Mouse (Mus musculus): ENCODE results near the gene Stpg3. TPM values are rescaled to one million over a fixed set of nuclear protein-coding genes. Genes with fewer than 3 reads are reported as not detected.

Gene Stpg3
- polyA plus RNA-seq, 1 experiment = not detected

DNA sequence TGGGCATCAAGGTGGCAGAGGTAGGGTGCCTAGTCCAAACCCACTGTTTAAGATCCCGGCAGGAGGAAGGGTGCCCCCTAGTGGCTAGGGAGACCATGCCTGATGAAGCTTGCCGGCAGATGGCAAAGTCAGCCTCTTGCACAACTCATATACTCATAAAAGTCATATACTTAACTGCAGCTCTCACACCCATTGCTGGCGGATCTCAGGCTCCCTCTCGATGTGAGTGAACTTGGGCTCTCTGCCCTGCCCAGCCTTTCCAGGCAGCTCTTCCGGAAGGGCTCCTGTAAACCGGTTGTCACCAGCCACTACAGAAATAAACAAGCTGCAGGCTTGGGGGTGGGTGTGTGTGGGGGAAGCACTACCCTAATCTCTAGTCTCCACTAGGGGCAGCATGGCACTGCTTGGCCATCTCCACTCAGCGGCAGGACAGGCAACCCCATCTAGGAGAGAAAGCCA is 14.0 kb upstream of the Stpg3 start:
- peak overlapping the region; percentile 2; the same call in 1 of the 2 replicates for H3K4me3 ChIP-seq (ENCODE audit: insufficient read depth, low read length)

DNA sequence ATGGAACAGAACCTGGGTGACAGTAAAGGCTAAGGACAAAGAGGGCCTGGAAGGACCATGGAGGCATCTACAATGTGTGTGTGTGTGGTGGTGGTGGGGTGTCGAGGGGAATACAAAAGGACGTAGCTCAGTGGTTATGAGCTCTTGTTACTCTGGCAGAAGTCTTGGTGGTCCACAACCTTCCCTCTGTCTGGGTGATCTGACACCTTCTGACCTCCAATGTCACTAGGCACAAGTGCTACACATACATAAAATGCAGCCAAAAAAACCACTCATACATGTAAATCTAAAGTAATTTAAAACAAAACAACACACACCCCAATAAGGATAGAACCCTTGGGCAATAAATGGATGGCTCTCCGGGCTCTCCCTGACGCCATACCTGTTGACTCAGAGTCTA is 13.0 kb upstream of the Stpg3 start:
- TF ChIP-seq POLR2A (IDR thresholded peaks at IDR 0.05; ENCODE audit: extremely low read depth, insufficient read depth, low read length) (no peak), CTCF (IDR thresholded peaks at IDR 0.05; ENCODE audit: extremely low read depth, insufficient read depth, low read length) (no peak)
- Histone ChIP-seq H3K4me1 (ENCODE audit: control insufficient read depth, insufficient read depth, low read length) (peaks cover 4% of the 10 kb centered on the region; the same call in 1 of the 2 replicates), H3K27ac (ENCODE audit: insufficient read depth, low read length) (peak overlapping the region; percentile 71), H3K4me3 (ENCODE audit: insufficient read depth, low read length) (no peak overlapping the region)

More for the DNA sequence above, 14.0 kb upstream of the Stpg3 start:
- TF ChIP-seq POLR2A (IDR thresholded peaks at IDR 0.05; ENCODE audit: extremely low read depth, insufficient read depth, low read length) (no peak), CTCF (IDR thresholded peaks at IDR 0.05; ENCODE audit: extremely low read depth, insufficient read depth, low read length) (peak; percentile 82)
- H3K4me1 ChIP-seq (ENCODE audit: control insufficient read depth, insufficient read depth, low read length) = peaks cover 2% of the 10 kb centered on the region; the same call in 1 of the 2 replicates
- 0 out of 2 replicates have a peak overlapping the region, but pooled peaks have one; percentile 15 for H3K27ac ChIP-seq (ENCODE audit: insufficient read depth, low read length)

DNA sequence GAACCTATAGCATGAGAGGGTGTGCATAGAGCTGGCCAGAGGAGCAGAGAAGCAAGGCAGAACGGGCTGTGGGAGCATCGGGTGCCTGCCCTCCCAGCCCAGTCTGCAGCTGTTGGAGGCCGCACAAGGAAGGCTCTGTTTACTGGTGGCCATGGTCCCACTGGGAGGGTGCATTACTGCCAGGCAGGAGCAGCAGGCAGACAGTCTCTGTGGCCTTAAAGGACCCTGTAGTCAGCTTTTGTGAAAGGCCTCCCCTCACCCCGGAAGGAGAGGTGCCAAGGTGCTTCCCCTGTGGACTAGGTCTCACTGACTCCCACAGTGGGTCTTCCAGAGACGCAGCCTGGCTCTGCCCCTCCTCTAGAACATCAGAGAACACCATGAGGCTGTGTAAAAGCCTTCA is 12.4 kb upstream of the Stpg3 start:
- peak overlapping the region; percentile 93 for H3K27ac ChIP-seq (ENCODE audit: insufficient read depth, low read length)

GRCm38 (mm10) chr2:25225811-25226379 is 11.5 kb upstream of the Stpg3 start:
- TF ChIP-seq CTCF (IDR thresholded peaks at IDR 0.05; ENCODE audit: extremely low read depth, insufficient read depth, low read length) (no peak), POLR2A (IDR thresholded peaks at IDR 0.05; ENCODE audit: extremely low read depth, insufficient read depth, low read length) (no peak)
- Histone ChIP-seq H3K4me3 (ENCODE audit: insufficient read depth, low read length) (no peak overlapping the region; the same call in 1 of the 2 replicates), H3K4me1 (ENCODE audit: control insufficient read depth, insufficient read depth, low read length) (peaks cover 4% of the 10 kb centered on the region; the same call in 1 of the 2 replicates), H3K27ac (ENCODE audit: insufficient read depth, low read length) (peak overlapping the region; percentile 82)

More for the DNA sequence above, 12.4 kb upstream of the Stpg3 start:
- TF ChIP-seq POLR2A (IDR thresholded peaks at IDR 0.05; ENCODE audit: extremely low read depth, insufficient read depth, low read length) (no peak), CTCF (IDR thresholded peaks at IDR 0.05; ENCODE audit: extremely low read depth, insufficient read depth, low read length) (no peak)
- no peak overlapping the region for H3K4me3 ChIP-seq (ENCODE audit: insufficient read depth, low read length)
- H3K4me1 ChIP-seq (ENCODE audit: control insufficient read depth, insufficient read depth, low read length) = peaks cover 4% of the 10 kb centered on the region; the same call in 1 of the 2 replicates

DNA sequence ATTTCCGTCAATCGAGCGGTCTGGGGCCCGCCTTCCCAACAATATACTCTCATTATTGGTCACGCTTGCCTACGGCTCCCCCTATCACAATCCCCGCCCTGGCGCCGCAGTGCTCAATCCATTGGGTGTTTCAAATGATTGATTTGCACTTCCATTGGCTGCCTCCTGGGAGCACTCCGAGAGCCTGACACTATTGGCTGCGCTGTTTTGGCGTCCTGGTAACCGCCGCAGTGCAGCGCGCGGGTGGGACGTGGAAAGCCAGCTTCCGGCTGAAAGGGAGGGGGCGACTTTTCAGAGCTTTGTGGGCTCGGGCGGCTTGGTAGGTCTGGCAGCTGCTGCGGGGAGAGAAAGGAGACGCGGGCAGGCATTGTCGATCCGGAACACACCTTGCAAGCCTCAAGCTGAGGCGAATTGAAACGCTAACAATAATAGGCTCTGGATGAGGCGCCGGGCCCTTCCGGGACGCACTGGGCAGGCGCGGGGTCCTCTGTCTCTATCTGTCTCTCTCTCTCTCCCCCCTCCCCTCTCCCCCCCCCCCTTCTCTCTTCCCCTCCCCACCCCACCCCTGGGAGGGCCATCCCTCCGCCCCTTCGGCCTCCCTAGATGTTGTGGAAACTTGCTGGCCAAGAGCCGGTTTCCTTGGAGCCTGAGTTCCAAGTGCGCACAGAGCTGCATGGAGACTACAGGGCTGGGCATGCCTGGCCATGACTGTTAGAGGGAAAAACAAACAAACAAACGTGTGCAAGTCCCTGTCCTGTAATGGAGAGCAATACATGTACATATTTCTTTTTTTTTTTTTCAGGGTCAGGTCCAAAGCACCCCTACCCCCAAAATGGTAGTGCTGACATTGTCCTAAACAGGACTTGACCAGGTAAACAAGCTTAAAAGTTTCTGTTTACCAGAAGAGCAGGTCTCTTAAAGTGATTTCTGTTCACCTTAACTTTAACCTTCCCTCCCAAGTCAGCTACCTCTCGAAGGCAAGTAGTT is 10.6 kb upstream of the Stpg3 start:
- peak overlapping the region; percentile 56 for H3K4me3 ChIP-seq (ENCODE audit: insufficient read depth, low read length)
- H3K27ac ChIP-seq (ENCODE audit: insufficient read depth, low read length) = peak overlapping the region; percentile 82
- H3K4me1 ChIP-seq (ENCODE audit: control insufficient read depth, insufficient read depth, low read length) = peaks cover 4% of the 10 kb centered on the region; the same call in 1 of the 2 replicates
- TF ChIP-seq CTCF (IDR thresholded peaks at IDR 0.05; ENCODE audit: extremely low read depth, insufficient read depth, low read length) (no peak), POLR2A (IDR thresholded peaks at IDR 0.05; ENCODE audit: extremely low read depth, insufficient read depth, low read length) (peak; percentile 85)

DNA sequence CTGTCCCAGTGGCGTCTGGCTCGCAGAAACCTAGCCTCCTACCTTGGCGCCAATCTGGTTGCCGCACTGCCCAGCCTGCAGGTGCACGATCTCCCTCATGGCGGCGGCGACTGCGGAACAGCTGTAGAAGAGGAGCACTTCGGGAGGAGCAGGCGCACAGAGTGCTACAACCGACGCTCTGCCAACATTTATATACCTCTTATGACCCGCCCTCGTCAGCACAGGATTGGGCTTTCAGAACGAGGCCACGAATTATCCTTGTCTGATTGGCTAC is 10.0 kb upstream of the Stpg3 start, which contains the start of gene Tubb4b:
TSS of gene Tubb4b (minus strand) at position 211 of the 274 bp plus-strand sequence.
- TF ChIP-seq CTCF (IDR thresholded peaks at IDR 0.05; ENCODE audit: extremely low read depth, insufficient read depth, low read length) (no peak), POLR2A (IDR thresholded peaks at IDR 0.05; ENCODE audit: extremely low read depth, insufficient read depth, low read length) (peak; percentile 100)
- H3K4me1 ChIP-seq (ENCODE audit: control insufficient read depth, insufficient read depth, low read length) = peaks cover 4% of the 10 kb centered on the region; the same call in 1 of the 2 replicates
- H3K27ac ChIP-seq (ENCODE audit: insufficient read depth, low read length) = peak within 1 kb of the TSS; percentile 82
- peak within 1 kb of the TSS; percentile 56 for H3K4me3 ChIP-seq (ENCODE audit: insufficient read depth, low read length)

GRCm38 (mm10) chr2:25223681-25224491 is 9.4 kb upstream of the Stpg3 start:
- Histone ChIP-seq H3K4me1 (ENCODE audit: control insufficient read depth, insufficient read depth, low read length) (peaks cover 4% of the 10 kb centered on the region; the same call in 1 of the 2 replicates), H3K27ac (ENCODE audit: insufficient read depth, low read length) (peak overlapping the region; percentile 82), H3K4me3 (ENCODE audit: insufficient read depth, low read length) (peak overlapping the region; percentile 56)
- TF ChIP-seq POLR2A (IDR thresholded peaks at IDR 0.05; ENCODE audit: extremely low read depth, insufficient read depth, low read length) = no peak
- no peak for TF ChIP-seq CTCF (IDR thresholded peaks at IDR 0.05; ENCODE audit: extremely low read depth, insufficient read depth, low read length)

- Histone ChIP-seq H3K4me3 (ENCODE audit: insufficient read depth, low read length) (no peak overlapping the region), H3K4me1 (ENCODE audit: control insufficient read depth, insufficient read depth, low read length) (peaks cover 4% of the 10 kb centered on the region; the same call in 1 of the 2 replicates), H3K27ac (ENCODE audit: insufficient read depth, low read length) (no peak overlapping the region)
- no peak; the same call in 1 of the 2 replicates for TF ChIP-seq POLR2A (IDR thresholded peaks at IDR 0.05; ENCODE audit: extremely low read depth, insufficient read depth, low read length)
- TF ChIP-seq CTCF (IDR thresholded peaks at IDR 0.05; ENCODE audit: extremely low read depth, insufficient read depth, low read length) = no peak
Measured at GRCm38 (mm10) chr2:25221331-25221772, 6.9 kb upstream of the Stpg3 start.

All from cortical plate, adult 2 months (tissue).